Mouse (Mus musculus): ENCODE data around the gene Nfs1. TPM values are rescaled to one million over a fixed set of nuclear protein-coding genes. Genes with fewer than 3 reads are reported as not detected.
"Not testable (repeated sequence)": the region's sequence is repeated elsewhere in the genome, so short reads cannot be mapped to it uniquely, and the experiment has no call there.

The Nfs1 gene
- total RNA-seq, 1 experiment from 2014 or later = 71.2 TPM

DNA sequence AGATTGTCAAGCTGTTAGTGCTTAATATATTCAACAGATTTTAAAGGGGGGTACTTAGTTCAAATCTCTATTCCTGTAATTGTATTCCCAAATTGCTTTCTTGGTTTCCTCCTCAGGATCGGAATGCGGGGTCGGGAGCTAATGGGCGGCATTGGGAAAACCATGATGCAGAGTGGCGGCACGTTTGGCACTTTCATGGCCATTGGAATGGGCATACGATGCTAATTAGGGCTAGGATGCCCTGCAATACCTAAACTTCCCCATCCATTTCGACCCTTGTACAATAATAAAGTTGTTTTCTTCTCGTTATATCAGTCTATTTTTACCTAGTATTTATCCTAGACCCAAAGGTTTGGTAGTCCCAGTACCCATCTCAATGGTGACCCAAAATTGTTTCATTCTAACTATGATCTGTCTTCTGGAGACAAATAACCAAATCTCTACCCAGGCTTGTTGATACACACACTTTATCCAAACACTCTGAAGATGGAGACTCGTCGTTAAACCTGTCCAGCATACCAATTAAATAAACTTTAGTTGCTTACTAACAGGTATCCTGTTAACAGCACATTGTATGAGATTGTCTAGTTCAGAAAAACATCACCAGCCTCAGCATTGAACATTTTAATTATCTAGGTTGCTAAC is 1.6 kb upstream of the Nfs1 start:
- DNase-seq = no peak

DNA sequence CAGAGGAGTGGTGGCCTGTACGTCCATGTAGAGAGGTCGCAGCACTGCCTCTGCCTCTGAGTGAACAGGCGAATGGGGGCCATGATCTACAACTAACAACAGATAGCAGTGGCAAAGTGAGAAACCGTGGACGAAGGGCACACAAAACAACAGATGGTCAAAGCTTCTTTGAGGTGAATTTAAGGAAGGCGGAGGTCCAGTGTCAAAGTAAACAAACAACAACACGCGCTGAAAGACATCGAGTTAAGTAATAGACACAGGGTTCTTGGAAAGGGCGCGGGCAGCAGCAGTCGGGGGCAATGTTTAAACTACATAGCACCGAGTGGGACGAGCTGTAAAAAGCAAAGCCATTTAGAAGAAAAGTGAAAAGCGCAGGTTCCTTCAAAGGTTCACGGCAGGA is 619 bp downstream of the Nfs1 start:
- DNase-seq = no peak

DNA sequence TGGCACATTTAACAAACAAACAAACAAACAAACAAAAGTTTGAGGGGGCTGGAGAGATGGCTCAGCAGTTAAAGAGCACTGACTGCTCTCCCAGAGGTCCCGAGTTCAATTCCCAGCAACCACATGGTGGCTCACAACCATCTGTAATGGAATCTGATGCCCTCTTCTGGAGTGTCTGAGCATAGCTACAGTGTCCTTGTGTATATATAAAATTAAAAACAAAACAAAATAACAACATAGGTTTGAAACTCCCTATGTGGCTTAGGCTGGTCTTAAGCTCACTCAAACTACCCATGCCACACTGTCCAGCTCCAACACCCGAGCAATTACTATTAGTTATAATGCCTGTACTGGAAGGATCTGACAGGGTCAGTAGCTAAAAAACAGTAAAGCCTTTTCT is 1.2 kb downstream of the Nfs1 start:
- no peak for DNase-seq

DNA sequence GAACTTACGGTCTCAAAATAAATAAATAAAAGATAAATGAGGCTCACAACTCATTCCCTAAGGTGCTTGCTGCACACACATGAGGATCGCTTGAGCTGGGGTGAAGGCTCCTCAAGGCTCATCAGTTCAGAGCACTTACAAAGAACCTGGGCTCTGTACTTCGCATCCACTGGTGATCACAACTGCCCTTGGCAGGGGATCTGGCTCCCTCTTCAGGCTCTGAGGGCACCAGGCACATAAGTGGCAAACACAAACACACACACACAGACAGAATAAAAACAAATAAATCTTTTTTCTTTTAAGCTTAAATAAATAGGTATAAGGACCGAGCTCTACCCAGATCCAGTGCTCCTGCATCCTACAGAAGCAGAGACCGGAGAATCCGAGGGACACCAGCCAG is 8.3 kb downstream of the Nfs1 start:
- DNase-seq = no peak

DNA sequence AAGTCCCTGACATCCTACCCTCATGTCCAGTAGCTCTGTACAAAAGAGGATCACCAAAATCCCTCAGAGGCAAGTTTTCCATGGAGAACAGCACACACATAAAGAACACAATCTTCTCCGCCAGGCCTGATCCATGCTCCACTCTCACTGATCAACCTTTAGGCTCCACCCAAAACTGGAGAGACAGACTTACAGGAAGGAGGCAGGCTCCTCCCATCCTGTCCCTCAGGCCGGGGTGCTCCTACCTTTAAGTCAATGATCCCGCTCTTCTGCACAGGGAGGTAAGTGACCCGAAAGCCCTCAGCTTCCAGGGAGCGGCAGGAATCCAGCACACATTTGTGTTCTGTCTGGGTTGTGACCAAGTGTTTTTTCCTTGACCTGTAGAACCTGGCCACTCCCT is 9.8 kb downstream of the Nfs1 start:
- DNase-seq = no peak

DNA sequence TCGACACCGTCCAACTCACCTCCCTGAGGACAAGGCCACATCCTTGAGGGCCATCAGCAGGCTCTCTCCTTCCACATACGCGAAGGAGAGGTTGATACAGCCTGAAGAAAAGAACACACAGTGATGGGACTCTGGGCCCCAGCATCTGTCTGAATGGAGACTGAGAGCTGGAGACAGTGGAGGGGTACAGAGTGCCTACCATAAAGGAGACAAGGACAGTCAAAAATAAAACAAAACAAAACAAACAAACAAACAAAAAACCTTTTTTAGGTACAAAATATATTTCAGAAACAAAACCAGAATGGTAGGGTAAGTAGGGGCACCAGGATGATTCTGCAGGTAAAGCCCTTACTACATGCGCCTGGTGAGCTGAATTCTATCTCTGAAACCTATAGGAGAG is 17.0 kb downstream of the Nfs1 start, which contains the start of gene Gm28036:
TSS of gene Gm28036 (minus strand) at position 101 of the 400 bp plus-strand sequence.
- DNase-seq = no peak

DNA sequence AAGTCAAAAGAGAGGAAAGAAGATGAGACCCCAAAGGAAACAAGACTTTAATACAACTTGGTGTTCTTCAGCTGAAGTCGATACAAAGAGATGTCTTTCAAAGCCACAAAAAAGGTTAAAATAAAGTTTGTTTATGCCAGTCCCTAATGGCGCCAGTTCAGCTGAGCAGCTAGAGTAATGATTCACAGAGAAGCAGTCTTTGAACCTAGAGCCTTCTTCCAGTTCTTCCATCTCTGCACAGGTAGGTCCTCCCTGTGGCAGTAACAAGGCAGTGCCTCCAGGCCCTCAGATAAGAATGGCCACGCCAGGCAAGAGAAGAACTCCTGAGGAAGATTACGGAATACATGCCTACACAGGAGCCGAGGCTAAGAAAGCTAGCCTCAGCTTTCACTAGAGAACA is 20.3 kb downstream of the Nfs1 start:
- no peak for DNase-seq

DNA sequence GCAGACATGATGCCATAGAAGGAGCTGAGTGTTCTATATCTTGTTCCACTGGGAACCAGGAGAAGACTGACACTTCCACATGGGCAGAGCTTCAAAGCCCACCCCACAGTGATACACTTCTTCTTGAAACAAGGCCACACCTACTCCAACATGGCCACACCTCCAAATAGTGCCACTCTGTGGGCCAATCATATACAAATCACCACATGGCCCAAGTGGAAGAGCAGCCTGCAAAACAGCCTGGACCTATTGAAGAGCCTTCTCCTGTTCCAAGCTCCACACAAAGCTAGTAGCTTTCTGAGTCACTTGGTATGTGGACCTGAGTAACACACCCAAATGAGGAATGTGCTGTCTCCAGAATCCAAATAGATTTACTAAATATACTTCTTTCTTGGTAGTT is 24.4 kb downstream of the Nfs1 start:
- no peak for DNase-seq

DNA sequence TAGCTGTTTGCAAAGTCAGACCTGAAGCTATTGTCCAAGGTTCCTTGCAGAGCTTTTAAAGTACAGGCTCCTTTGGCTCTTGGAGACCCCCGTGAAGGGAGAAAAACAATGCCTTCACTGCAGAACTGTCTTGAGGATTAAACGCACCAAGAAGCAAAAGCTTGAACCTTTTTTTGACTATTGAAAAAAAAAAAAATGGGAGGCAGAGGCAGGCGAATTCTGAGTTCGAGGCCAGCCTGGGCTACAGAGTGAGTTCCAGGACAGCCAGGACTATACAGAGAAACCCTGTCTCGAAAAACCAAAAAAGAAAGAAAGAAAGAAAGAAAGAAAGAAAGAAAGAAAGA is 31.9 kb downstream of the Nfs1 start:
- DNase-seq = not testable (repeated sequence)

DNA sequence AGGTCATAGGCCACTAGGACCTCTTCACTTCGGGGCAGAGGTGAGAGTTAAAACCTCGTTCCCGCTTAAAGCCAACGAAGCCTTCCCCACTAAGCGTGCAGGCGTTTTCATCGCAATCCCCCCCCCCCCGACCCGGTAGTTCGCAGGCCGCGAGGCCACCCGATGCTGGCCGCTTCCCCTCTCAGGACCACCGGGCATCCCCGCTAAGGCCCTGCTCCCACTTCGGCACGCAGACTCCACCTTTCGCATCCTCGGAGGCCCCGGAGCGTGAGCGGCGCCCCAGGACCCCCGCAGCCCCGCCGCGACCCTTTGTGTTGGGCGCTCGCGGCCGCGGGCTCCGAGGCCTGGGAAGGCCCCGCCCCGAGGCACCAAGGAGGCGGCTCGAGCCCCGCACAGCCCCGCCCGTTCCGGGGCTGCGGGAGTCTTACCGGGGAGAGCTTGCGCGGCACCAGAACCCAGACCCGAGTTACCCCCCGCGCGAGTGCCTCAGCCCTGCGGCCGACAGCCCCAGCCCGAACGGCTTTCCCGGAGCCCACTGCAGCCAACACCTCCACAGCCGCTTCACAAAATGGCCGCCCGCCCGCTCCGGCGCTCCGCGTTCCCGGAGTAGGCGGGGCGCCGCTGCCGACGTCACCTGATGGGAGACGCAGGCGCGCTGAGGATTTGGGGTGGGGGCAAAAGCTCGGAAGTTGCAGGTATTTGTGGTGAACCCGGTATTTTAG is 32.5 kb downstream of the Nfs1 start, which contains the start of the genes Cpne1 and Rbm12:
TSS of gene Cpne1 (minus strand) at position 608 of the 722 bp plus-strand sequence.
TSS of gene Rbm12 (minus strand) at position 621 of the 722 bp plus-strand sequence.
- peak; percentile 96 for DNase-seq

DNA sequence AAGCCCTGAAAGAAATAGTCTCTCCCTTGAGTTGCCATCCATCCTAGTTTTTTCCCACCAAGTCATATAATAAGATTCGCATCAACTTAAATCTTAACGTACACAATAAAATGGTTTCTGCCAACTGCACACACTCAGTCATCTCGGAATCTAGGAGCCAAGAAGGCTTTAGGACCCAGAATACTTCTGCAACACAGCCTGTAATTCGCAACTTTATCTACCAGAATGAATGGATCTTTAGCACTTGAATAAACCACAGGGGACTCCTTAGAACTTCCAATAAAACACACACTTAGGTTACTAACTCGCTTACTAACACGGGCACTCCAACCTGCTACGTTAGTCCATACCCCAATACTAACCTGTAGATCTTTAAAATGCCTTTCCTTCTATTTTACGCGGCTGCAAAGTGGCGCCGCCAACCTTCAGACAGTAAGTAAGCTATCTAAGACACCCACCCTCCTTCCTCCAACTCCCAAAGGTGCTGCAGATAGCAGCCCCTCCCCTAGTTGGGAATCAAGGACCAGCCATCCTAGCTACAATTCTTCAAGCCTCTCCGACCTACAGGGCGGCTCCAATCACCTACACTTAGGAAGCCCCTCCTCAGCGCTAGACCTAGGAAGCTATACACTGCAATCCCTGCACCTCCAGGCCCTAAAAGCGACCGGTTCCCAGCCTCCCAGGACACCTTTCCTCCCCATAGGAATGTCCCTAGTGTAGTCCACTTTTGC is 33.2 kb downstream of the Nfs1 start:
- no peak for DNase-seq

DNA sequence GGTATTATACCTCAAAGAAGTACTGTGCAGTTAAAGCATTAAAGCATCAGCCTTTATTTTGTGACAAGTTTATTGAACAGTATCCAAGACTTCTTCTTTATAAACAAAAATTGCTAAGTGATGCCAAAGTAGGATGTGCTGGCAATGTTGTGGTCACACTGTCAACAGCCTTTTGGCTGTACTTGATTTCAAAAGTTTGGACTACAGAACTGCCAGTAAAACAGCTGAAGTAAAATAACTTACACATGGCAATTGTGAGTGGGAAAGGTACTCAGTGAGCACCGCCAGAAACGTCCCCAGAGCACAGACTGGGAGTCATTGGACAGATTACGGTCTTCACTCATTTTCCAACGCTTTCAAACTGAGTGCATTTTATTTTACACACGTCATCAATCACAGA is 52.1 kb downstream of the Nfs1 start:
- no peak for DNase-seq

DNA sequence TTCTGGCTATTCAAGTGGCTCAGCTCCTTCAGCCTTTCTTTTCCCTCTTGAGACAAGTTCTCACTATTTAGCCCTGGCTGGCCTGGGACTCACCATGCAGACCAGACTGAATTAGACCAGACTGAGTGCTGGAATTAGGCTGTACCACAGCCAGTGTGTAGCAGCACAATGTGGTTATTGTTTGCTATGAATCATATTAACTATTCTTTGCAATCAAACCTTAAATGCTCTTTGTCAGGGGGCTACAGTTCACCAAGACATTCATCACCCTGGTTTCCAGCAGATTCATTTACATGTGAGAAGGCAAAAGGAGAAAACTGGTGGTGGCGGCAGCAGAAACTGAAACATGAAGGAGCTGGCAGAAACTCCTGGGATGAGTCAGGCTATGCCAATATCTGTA is 54.2 kb downstream of the Nfs1 start:
- DNase-seq = no peak

DNA sequence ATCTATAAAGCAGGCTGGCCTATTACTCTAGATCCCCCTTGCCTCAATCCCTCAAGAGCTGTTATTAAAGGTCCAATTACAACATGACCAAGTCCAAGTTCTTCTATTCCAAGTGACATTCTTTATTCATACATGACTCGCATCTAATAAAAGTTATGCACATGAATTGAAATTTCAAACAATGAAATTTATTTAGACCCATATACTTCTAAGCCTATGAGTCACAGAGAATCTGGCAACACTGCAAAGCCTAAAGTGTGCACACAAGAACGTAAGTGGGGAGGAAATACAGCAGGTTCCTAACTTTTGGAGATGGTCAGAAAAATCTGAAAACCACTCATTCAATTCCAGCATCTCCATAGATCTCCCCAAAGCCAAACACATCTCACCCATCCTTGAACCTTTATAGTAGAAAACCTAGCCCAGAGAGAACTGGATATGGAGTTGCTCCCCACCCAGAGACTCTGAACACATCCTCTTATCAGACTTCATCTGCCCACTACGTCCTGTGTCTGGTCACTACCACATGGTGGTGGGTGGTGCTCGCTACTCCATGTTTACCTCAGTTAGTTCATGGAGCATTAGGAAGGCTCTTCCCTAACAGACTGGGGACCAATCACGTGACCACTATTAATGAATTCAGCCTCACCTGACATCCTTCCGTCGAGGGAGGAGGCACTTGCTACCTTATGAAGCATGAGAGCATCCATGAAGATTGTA is 56.4 kb downstream of the Nfs1 start:
- DNase-seq = no peak

DNA sequence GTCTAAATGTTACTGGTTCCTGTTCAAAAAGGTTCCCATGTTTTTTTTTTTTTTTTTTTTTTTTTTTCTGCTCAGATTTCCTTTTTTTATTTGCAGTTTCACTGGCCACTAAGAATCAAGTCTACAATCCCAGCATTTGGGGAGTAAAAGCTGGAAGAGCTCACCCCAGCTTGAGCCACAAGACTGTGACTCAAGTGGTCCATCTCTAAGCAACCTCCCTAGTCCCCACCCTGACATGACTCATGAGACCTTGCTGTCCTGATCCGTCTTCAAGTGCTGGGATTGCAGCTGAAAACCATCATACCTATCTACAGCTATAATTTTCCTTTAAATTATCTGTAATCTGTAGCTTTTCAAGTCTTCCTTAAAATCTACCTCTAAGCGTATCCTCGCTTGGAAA is 59.4 kb downstream of the Nfs1 start:
- no peak for DNase-seq

DNA sequence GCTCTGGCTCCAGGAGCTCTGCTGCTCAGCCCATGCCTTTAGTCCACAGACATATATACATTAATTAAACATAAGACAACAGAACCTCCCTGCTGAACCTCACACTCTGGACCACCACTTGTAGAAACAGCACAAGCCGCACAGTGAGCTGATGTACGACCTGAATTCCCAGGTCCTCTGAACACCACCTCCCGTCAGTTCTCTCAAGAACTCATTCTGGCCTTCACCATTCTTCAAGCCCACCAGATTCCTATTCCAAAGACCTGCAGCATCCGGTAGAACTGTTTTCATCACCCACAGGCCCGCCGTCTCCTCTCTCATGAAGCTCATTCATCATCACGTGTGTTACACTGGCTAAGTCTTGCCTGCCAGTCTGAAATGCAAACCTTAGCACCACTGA is 63.6 kb downstream of the Nfs1 start:
- no peak for DNase-seq

DNA sequence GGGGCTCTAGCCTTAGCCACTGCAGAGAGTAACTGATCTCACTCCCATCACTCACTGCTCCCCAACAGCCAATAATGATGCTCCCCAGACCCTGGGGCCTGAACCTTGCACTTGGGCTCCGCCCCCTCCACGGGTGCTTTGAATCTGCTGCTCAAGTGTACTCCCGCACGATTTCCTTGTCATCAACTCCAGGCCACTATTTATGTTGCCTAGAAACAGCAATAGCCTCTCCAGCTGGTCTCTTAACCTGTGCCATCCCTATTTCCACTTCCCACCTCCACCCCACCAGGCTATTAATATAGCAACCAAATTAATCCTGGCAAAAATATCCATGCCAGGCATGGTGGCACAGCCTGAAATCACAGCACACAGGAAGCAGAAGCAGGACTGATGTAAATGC is 64.3 kb downstream of the Nfs1 start:
- peak; percentile 19 for DNase-seq

DNA sequence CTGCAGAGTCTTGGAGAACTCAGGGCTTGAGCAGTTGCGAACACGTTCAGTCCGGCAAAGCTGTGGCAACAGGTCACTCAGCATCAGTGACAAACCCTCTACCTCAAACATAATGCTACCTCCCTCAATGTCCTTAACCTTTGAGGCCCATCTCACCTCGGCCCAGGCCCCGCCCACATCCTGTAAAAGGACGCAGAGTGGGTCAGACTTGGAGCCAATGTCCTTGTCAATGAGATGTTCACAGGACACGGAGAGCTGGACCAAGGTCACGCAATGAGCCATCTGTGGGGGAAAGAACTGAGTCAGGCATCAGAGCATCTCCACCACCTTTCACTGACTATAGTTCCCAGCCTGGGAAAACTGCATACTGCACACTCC is 64.8 kb downstream of the Nfs1 start:
- DNase-seq = peak; percentile 66

DNA sequence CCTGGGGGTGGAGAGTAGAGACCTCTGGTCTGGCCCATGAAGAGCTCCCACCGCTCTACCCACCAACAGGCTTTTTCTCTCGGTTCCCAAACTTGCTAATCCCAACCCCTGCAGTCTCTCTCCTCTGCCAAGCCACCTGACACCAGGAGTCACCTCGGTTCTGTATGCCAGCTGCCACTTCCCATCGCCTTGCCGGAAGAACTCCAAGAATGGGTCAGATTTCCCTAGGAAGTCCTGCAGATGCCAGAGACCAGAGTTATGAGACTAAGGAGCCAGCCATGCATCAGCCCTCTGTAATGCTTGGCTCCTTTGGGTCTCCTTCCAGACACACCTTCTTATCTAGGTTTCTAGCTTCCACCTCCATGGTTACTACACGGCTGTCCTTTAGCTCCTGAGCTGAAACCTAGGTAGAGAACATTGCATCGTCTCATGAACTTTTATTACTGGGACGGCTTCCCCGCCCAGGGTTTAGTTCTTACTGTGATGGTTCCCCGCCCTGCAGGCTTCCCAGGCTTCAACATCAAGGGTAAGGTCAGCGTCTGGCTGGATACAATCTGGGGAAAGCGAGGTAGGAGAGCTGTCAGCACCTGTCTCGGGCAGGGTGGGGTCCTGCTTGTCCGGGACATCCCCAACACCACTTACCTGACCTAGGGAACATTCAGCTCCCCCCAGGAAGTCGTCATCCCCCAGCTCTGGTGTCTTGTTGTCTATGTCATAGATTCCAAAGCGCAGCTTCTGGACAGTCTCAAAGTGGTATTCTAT is 65.4 kb downstream of the Nfs1 start:
- no peak for DNase-seq

DNA sequence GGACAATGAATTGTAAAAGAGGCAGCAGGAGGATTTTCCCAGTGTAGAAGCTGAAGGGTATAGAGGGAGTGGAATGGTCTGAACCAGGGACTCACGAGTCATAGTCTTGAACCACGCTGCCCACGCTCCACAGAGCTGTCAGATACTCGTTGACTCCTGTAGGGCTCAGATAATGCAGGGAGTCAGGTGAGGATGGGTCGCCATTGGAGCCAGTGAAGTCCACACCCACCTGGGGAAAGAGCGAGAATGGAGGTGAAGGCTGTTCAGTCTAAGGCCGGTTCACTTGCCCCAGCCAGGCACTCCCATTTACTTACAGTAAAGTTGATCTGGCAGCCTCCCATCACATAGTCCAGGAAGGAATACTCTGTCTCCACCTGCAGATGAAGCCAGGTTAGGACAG is 66.5 kb downstream of the Nfs1 start:
- no peak for DNase-seq

DNA sequence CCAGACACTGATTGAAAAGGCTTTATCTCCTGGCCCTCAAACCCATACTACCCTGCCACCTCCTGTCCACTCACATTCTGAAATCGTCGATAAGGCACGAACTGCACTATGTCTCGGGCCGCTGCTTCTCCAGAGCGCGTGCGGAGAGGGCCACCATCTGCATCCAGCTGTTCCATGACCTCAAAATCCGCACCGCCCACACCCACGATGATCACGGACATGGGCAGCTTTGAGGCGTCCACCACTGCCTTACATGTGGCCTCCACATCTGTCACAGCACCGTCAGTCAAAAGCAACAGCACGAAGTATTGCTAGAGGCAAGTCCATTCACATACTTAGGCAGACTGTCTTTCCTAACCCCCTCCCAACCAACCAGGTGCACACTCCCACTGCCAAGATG is 70.3 kb downstream of the Nfs1 start:
- DNase-seq = no peak
